Mouse (Mus musculus) c-Kit-positive CD71-positive TER-119-positive erythroid progenitor cells, embryonic 14.5 days (primary cell): ENCODE measurements around the gene L3mbtl4.

Source experiments
- DNase-seq: peaks from one replicate; pipeline ENCODE4 v3.0.0-alpha.2; 2013; ENCODE audit warnings: low spot score

L3mbtl4 gene

GRCm38 (mm10) chr17:68273527-68273926 lies at the start of gene L3mbtl4:
Gene L3mbtl4 (plus strand): TSS chr17:68273797.
- no peak for DNase-seq

- DNase-seq = no peak
Measured at GRCm38 (mm10) chr17:68230484-68230883, 43.1 kb upstream of the L3mbtl4 start.

DNA sequence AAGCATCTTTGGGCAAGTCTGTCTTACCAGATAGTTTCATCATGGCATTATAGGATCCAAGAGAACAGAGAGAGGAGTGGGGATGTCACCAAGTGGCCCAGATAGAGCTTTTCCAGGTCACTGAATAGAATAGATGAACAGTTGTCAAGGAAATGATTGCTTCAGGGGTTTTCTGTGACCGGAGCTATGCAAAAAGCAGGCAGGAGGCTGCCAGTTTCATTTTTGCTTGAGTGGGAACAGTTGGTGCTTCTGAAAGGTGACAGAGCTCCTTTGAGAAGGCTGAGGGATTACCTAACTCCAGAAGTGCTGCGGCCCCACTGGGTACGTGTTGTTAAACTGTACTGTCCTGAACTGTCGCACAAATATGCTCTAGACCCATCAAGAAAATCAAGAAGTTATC lies 38.2 kb upstream of the L3mbtl4 start:
- no peak for DNase-seq

- DNase-seq = no peak
Measured at GRCm38 (mm10) chr17:68236992-68237391, 36.6 kb upstream of the L3mbtl4 start.

DNA sequence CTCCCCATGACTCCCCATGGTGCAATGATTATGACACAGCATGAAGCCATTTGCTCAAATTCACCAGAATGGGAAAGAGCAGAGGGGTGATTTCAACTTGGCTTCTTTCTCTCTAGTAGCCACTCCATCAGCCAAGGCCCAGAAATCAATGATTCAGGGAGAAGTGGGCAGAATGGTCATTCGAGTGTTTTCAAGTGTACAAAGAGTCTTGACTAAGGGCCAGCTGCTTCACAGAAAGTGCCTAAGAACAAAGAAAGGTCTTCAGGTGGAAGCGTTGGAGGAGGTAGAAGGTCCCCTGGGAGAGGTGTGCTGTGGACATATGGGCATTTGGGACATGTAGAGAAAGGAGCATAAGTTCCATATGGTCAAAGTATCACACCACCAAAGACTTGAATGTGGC lies 33.4 kb upstream of the L3mbtl4 start:
- no peak for DNase-seq

GRCm38 (mm10) chr17:68264835-68265557 lies 8.6 kb upstream of the L3mbtl4 start:
- no peak for DNase-seq

- no peak for DNase-seq
Measured at GRCm38 (mm10) chr17:68273954-68274353, 357 bp downstream of the L3mbtl4 start.

- no peak for DNase-seq
Measured at GRCm38 (mm10) chr17:68275138-68275537, 1.5 kb downstream of the L3mbtl4 start.

- no peak for DNase-seq
Measured at GRCm38 (mm10) chr17:68280915-68281314, 7.3 kb downstream of the L3mbtl4 start.

DNA sequence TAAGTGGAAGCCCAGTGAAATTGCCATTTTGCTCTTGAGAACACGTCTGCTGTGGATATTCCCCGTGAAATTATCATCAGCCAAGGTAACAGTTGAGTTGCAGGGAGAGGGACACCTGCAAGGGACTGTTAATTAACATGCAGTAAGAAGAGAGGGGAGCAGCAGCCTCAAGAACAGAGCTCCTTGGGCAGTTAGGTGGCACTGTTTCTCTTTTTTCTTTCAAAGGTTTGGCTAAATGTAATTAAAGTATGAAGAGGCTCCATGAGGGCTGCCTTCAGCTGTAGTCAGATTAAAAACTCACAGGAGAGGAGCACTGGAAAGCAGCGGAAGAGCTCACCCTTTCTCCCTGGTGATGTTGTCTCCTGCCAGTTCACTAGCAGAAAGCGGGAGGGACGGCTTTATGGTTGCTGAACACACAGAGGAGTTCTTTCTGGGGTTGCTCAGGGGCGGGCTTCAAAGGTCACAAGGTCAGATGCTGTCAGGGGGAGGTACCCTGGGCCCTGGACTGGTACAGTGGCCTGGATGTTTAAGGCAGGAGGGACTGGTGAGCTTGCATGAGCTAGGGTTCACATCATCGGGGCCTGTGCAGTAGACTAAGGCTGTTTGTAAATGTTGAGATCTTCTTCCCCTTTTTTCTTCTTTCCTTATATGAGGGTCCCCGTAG lies 11.7 kb downstream of the L3mbtl4 start:
- no peak for DNase-seq

DNA sequence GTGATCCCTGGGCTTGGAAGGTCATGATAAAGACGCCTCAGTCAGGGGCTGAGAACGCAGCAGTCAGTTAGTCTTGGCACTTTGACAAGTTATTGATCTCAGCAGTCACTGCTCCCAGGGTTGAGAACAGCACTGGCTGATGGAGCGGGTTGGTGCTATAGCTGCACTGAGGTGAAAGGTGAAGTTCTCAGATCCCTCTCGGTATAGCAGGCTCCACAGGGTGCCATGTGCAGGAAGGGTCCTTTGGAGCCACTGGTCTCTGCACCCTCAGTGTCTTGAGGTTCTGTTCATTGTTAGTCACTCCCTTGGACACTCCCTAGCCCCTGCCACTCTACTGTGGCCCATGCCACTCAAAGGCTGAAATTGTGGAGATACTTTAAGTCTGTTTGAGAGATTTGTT lies 14.5 kb downstream of the L3mbtl4 start:
- DNase-seq = no peak

DNA sequence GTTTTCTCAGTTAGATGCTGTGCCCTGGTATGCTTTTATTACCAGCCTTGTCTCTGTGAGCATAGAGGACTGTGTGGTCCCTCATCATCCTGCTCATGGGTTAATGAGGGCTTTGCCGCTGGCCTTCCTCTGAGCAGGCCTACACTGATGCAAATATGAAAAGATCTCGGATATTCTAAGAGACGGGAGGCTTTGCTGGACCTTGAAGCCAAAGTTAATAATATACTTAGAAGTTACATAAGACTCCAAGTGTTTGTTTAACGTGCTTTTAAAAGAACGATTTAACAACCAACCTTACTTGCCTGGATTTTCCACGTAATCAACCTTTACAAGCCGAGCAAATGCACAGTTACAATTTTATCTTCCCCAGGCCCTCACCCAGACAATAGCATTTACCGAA lies 15.1 kb downstream of the L3mbtl4 start:
- no peak for DNase-seq

- DNase-seq = no peak
Measured at GRCm38 (mm10) chr17:68291713-68292364, 18.2 kb downstream of the L3mbtl4 start.

DNA sequence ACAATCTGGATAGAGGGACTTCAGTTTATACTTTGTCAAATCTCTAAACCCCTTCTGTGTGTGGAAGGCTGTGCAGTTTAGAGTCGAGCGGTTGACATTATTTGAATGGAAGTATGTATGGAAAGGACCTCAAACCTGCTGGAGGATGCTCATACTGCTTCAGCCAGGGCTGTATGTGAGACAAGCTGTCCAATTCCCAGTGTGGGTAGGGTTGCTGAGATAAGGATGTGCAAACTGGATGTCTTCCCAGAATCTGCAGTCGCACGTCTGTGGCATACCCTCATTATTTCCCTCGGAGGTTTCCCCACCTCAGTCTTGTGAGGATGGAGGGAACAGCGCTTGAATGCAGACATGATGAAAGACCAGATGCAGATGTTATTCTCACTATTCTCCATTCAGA lies 34.8 kb downstream of the L3mbtl4 start:
- DNase-seq = no peak

GRCm38 (mm10) chr17:68312286-68312927 lies 38.8 kb downstream of the L3mbtl4 start:
- DNase-seq = no peak

- DNase-seq = no peak
Measured at GRCm38 (mm10) chr17:68320940-68321339, 47.3 kb downstream of the L3mbtl4 start.

GRCm38 (mm10) chr17:68322607-68323006 lies 49.0 kb downstream of the L3mbtl4 start:
- DNase-seq = no peak

- DNase-seq = no peak
Measured at GRCm38 (mm10) chr17:68332225-68332624, 58.6 kb downstream of the L3mbtl4 start.

- no peak for DNase-seq
Measured at GRCm38 (mm10) chr17:68333382-68333781, 59.8 kb downstream of the L3mbtl4 start.

DNA sequence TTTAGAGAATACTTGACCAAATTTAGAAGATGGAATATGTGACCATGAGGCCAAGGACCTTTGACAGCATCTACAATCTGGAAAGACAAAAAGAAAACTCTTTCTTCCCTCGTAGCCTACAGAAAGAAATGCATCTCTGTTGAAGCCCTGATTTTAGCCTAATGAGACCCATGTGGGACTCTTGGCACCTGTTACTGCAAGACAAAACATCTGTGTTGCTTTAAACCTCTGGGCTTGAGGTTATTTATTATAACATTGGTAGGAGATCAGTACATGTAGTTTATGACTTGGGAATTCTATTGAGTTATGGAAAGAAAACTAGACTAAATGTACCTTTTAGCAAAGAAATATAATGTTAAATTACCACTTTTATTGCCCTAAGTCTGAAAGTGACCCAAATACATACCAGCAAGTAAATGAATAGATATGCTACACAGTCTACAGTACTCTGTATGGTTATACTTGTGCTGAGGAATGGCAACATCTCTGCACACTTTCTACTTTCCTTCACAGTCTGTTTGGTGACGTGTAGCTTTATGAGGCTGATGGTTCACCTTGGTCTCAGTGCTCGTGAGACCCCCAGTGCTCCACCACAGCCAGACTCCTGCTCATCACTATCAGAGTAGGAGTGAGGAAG lies 65.4 kb downstream of the L3mbtl4 start:
- no peak for DNase-seq

DNA sequence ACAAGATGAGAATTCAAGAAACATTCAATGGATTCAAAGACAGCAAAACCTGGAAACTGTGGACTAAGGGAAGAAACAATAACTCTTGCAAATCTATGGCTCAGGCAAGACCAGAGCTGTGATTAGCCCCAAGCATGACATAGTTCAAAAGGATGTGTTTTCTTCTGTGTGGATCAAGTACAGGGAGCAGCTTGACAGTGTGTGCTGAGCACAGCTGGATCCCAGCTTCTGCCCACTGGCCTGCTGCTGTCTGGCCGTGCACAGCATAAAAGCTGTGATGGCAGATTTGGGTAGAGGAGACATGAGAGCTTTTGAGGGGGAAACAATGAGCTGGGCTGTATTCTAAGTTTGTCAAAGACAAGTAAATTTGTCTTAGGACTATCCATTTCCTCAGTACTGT lies 84.1 kb downstream of the L3mbtl4 start:
- DNase-seq = no peak

GRCm38 (mm10) chr17:68371101-68371500 lies 97.5 kb downstream of the L3mbtl4 start:
- DNase-seq = no peak
